Mouse (Mus musculus): Measurements from ENCODE around the gene Tnfrsf12a. TPM values are rescaled to one million over a fixed set of nuclear protein-coding genes. Genes with fewer than 3 reads are reported as not detected.

Tnfrsf12a gene
- 100 to 1,000 TPM; 138 to 142 TPM for total RNA-seq (2021)

DNA sequence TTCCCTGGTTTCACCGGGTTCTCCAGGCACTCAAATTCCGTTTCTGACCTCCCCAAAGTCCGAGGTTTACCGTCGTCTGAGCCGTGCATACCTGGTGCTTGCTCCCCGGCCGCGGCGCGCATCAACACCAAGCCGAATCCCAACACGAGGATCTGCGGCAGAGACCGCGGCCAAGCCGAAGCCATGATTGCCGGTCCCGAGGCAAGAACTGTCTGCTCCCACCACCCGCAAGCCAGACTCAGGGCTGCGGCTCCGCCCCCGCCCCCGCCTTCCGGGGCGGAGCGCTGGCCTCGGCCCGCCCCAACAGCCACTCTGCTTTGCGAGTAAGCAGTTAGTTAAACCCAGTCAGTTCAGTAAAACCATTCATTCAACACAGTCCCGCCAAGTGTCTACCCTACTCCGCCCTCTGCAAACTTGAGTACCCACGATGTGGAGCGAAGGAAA, at the start of gene Tnfrsf12a:
TSS of gene Tnfrsf12a (minus strand) at position 233 of the 444 bp plus-strand sequence.
- intact Hi-C loops (cut with DNase I) = loop anchor here (1.0 kb wide), 1 partner anchor 22 kb away; no protein-coding TSS in a partner anchor

DNA sequence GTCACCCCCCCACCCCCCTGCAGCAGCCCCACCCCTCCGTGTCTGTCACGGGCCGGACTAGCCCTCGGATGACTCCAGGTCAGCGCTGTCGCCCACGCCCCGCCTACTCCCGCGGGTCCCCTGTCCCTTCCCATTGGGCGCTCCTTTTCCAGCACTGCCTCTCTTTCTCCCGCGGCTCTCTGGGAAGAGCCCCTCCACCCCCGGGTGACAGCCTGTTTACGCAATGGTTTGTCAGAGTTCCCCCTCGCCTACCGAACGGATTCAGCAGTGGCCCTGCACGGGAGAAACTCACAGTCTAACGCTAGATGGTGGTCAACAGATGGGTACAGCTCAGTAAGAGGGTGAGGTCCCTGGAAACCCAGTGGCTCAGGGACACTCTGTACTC, 49.5 kb upstream of the Tnfrsf12a start:
- intact Hi-C loops (cut with DNase I) = no loop called here
- peak; percentile 87 to 88 for DNase-seq

More for the DNA sequence above, at the start of gene Tnfrsf12a:
- DNase-seq = peak; percentile 89 to 90

DNA sequence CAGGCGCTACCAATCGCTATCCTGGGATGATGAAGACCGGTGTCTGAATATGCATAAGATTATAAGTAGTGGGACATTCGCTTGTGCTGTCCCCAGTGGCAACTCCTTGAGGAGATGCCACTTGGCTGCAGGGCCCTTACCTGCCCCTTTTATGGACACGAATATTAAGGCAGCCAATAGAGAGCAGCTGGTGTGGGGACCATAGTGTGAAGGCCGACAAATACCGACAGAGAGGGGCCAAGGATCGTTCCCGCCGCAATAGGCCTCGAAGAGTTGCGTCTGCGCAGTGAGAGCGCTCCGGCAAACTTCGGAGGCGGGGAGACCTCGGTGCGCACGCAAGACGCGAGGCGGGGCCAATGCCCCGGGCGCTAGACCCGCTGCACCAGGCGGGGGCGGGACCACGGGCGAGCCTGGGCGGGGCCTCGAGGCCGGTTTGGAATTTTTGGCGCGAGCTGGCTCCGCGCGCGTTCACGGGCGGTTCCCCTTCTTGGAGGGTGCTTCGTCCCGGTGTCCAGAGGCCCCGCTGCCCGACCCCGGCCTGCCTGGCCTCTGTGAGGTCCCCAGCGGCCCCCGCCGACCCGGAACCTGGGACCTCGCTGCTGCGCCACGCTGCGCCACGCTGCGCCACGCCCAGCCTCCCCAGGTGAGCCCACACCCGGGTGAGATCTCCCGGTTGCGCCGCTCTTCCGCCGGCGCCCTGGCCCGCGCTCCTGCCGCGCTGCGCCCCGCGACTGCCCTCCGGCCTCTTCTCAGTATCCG, 48.9 kb upstream of the Tnfrsf12a start, which contains the start of gene Pkmyt1:
TSS of gene Pkmyt1 (plus strand) at position 338 of the 759 bp plus-strand sequence.
- intact Hi-C loops (cut with DNase I) = no loop called here
- DNase-seq = peak; percentile 96 to 97

DNA sequence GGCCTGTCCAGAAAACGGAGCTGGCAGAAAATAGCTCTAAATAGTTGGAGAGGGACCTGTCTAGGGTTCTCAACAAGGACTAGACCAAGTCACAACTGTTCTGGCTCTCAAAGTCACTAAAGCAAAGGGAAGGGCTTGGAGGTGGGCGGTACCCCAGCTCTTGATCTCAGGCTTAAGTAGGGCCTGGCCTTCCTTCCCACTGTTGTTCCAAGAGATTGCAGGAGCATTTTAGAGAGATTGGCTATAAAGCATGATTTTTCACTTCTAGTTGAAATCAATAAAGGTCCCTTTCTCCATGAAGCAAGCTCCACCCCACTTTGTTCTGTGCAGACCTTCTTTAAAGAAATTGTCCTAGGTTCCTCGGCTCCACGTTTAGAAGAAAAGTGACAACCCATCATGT, 48.2 kb upstream of the Tnfrsf12a start:
- intact Hi-C loops (cut with DNase I) = no loop called here
- no peak for DNase-seq

DNA sequence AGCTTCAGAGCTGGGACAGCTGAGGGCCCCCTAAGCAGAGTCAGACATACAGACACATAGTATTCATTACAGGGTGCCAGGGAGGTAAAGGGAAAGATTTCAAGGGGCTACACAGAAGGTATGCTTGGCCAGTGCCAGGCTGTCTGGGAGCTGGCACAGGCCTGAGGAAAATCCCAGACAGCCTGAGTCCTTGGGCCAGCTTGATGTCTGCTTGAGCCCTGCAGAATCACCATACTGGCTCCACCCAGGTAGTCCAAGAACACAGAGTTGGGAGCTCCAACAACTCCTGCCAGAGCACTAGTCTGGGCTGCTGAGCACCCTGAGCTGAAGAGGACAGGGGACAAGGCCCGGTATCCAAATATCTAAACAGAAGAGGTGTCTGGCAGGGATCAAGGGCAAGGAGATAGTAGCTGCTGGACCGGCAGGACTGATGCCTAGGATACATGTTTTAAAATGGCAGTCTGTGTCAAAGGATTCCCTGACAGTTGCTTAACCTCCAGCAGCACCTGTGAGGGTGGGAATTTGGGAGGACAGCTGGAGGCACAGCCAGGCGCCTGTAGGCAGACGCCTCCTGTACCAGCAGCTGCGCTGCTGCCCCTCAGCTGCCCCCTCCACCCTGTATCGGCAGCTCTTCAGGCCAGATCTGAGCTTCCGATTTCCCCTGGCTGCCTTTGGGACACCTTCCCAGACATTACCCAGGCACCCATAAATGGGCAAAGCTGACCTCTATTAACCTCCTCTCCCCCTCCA, 45.3 kb upstream of the Tnfrsf12a start, which contains the start of gene 1520401A03Rik:
TSS of gene 1520401A03Rik (minus strand) at position 408 of the 750 bp plus-strand sequence.
- intact Hi-C loops (cut with DNase I) = no loop called here
- DNase-seq = no peak

DNA sequence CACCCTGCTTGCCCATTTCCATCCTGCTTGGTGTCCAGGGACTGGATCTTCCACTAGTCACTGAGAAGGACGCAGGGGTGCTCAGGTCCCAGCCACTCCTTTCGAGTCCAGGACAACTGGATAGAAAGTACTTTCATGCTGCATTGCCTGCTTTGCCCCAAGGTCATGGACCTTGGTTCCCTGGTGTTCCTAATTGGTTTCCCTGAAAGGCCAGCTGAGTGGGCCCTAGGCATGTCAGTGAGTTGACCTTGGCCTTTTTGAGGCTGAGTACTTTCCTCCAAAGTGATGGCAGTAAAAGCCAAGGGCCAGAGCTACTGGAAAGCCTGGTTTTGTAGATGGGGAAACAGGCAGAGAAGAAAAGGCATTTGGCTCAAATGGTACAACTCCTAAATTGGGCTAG, 44.6 kb upstream of the Tnfrsf12a start:
- DNase-seq = no peak

DNA sequence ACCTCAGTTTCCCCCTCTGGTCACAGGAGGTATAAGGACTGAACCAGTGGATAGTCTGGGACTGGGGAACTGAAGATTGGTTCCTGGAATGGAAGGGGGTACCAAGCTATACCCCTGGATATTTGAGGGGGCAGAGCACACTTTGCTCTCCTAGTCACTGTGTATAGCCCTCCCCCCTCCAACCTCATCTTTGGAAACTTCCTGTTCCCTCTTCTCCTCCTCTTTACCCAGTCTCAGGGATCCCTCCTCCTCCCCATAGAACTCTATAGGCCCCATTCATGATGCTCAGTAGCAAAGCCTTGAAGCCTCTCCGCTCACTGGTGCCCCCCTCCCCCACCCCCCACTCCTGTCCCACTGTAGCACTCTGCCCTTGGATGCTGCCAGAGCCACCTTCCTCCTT, 42.2 kb upstream of the Tnfrsf12a start:
- intact Hi-C loops (cut with DNase I) = no loop called here
- no peak for DNase-seq

More for the DNA sequence above, 44.6 kb upstream of the Tnfrsf12a start:
- intact Hi-C loops (cut with DNase I) = no loop called here

DNA sequence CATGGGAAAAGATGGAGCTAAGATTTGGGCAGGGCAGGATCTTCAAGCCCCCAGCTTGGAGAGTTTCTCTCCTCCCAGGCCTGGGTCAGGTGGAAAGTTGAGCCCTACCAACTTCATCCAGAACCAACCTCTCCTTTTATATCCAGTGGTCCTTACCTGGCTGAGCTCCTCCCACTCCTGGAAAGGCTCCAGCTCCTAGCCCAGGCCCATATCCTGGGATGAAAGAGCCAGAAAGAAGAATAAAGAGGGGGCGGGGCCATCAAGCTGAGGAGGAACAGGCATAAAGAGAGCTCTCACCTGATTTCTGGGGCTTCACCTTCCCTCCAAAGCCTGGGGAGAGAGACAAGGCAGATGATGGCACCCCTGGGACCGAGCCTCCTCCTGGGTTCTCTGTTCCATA, 39.7 kb upstream of the Tnfrsf12a start:
- no peak for DNase-seq
- intact Hi-C loops (cut with DNase I) = no loop called here

DNA sequence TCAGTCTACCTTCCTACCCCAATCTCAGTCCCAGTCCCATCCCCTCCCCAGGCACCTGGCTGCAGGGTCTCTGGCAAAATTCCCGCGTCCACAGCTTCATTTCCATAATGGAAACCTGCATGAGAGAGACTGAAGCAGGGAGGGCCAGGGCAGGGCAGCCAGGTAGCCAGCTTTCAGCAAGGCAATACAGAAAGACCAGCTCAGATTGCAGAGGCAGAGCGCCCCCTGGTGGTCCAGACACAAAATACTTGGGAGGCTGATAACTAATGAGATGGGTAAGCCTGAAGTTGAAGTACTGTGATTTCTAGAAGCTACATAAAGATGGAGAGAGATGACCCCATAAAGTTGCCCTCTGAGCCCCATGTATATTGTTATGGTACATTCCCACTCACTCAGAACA, 28.9 kb upstream of the Tnfrsf12a start:
- DNase-seq = peak; percentile 75 to 83
- intact Hi-C loops (cut with DNase I) = loop anchor here (2.0 to 5.0 kb wide), 2 partner anchors 44 to 135 kb away; partner anchors contain the start of gene Bicdl2

DNA sequence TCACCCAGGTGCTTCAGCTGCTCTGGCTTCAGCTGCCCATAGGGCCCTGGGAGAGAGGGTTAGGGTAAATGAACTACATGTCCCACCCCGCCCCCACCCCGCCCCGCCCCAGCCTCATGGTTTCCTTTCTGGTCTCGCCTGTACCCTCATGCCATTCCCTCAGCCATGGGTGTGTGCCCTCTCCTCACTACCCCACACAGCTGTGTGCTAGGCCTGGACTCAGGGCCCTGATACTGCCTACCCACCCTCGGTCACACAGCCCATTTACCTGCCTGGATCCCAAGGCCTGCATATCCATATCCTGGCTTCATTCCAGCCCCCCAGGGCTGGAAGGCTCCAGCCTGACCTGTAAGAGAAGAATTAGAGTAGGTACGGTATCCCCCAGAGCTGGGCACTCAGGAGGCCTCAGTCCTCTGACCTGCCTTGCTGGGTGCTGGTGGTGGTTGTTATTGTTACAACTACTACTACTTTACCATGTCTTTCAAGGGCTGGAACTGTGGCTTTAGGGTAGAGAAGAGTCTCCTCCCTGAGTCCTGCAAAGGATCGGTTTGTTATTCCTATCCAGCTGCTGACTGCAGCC, 28.3 kb upstream of the Tnfrsf12a start:
- intact Hi-C loops (cut with DNase I) = loop anchor here (2.0 to 5.0 kb wide), 2 partner anchors 43 to 135 kb away; partner anchors contain the start of gene Bicdl2
- no peak for DNase-seq

DNA sequence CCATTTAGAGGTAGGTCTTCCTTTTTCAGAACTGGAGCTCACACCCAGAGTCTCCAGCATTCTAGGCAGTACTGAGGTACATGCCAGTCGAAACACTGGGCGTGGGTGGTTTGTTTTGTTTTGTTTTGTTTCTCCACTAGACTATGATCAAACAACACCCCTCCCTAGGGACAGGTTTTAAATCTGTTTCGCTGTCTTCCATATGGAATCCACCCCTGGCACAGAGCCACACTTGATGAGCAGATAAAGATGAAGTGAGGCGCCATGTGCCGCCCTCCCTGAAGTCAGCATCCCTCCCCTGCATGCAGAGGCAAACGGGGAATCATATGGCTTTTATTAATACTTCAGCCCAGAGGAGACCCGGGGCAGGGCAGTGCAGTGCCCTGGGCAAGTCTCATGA, 27.5 kb upstream of the Tnfrsf12a start:
- intact Hi-C loops (cut with DNase I) = loop anchor here (5.0 kb wide), 1 partner anchor 42 kb away; the partner anchor contains the start of gene Bicdl2

DNA sequence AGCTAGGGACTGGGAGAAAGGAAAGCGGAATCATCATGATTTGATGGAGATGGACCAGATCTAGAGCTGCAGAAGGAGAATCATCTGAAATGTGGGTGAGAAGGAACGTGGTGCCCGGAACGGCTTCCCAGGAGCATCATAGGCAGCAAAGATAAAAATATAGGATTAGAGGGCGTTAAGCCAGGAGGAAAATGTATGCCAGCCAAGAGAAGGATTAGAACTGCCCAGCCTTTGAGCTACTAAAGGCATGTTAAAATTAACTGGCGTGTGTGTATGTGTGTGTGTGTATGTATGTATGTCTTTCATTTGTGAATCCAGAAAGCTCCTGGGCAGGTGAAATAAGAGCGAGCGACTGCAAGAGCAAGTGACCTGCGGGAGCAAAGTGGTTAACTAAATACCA, 26.0 kb upstream of the Tnfrsf12a start:
- DNase-seq = no peak
- intact Hi-C loops (cut with DNase I) = no loop called here

More for the DNA sequence above, 27.5 kb upstream of the Tnfrsf12a start:
- no peak for DNase-seq

DNA sequence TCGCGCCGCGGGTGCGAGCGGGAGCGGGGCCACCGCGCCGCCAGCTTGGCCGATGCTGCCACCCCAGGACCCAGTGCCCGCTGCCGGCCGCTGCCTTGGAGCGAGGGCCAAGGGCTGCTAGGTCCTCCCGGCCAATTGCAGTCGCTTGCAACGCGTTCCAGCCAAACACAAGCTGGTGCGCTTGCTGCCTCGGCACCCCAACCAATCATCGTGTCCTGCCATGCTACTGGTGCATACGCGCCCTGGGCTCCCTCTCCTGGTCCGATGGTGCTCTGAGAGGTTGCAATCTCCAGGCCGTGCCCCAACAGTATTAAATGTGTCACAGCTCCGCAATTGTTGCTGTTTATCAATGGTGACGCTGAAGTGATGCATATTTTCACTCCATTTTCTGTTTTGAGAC, 22.8 kb upstream of the Tnfrsf12a start:
- intact Hi-C loops (cut with DNase I) = no loop called here

DNA sequence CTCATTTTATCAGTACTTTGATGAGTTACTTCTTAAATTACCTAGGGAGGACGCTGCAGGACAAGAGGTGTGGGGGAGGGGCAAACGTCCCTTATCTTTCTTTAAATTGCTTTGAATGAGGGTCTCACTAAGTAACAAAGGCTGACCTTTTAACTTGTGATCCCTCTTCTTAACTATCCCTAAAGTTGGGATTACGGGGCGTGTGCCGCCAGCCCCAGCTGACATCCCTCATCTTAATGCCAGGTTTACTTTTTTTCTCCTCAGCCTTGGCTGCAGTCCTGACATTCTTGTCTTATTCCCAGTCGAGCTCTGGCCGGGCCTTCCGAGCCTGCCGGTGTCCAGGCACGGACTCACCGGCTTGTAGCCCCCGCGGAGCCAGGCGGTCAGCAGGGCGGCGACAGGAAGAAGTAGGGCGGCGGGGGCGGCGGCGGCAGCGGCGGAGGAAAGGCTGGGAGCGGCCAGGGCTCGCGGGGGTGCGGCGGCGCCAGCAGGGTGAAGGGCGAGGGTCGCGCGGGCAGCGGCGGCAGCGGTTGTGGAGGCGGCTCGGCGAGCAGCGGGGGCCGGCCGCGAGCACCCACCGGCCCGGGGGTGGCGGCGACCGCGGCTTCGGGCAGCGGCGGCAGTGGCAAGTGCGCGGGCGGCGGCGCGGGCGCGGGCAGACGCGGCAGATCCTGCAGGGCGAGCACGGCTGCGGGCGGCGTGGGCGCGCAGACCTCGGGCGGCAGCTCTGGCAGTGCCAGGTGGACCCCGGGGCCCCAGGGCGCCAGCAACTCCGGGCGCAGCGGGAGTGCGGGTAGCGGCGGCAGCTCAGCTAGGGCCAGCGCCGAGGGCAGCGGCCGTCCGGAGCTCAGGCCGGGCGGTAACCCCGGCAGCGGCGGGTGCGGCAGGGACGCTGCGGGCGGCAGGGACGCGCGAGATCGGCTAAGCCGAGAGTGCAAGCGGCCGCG, 22.1 kb upstream of the Tnfrsf12a start:
- intact Hi-C loops (cut with DNase I) = loop anchor here (1.0 kb wide), 1 partner anchor 22 kb away; the partner anchor contains the start of gene Tnfrsf12a
- peak; percentile 65 to 67 for DNase-seq

More for the DNA sequence above, 22.8 kb upstream of the Tnfrsf12a start:
- peak; percentile 92 to 94 for DNase-seq

DNA sequence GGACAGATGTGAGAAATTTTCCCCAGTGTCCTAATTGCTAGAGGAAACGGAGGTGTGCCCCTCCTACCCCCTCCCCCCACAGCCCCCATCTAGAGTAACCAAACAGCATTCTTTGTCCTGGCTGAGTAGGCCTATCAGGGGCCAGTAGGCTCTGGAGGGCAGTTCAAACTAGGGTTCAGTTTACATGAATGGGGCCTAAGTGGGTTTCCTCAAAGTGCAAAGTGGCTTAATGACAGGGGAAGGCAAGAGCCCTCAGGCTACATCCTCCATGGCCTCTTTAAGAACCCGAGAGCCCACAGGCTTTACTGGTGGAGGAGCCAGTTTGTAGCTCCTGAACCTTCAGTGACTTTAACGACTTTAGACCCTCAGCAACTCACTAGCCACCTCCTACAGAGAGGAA, 18.5 kb upstream of the Tnfrsf12a start:
- intact Hi-C loops (cut with DNase I) = no loop called here
- no peak for DNase-seq

DNA sequence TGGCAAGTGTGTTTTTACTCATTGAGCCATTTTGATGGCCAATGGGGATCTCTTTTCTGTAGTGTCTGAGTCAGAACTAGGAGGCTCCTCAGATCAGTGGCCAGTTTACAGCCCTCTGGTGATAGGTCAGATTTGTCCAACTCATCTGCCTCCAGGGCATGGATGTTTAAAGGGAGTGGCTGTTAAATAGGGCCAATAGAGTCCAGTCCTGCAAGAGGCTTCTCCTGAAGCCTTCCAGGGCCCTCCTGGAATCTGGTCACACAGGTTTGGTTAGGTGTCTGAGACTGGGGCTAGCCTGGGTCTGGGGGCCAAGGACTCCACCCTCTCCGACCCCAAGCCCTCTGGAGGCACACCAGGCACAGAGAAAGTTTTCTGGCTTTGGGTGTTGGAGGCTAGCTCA, 17.2 kb upstream of the Tnfrsf12a start:
- no peak for DNase-seq

DNA sequence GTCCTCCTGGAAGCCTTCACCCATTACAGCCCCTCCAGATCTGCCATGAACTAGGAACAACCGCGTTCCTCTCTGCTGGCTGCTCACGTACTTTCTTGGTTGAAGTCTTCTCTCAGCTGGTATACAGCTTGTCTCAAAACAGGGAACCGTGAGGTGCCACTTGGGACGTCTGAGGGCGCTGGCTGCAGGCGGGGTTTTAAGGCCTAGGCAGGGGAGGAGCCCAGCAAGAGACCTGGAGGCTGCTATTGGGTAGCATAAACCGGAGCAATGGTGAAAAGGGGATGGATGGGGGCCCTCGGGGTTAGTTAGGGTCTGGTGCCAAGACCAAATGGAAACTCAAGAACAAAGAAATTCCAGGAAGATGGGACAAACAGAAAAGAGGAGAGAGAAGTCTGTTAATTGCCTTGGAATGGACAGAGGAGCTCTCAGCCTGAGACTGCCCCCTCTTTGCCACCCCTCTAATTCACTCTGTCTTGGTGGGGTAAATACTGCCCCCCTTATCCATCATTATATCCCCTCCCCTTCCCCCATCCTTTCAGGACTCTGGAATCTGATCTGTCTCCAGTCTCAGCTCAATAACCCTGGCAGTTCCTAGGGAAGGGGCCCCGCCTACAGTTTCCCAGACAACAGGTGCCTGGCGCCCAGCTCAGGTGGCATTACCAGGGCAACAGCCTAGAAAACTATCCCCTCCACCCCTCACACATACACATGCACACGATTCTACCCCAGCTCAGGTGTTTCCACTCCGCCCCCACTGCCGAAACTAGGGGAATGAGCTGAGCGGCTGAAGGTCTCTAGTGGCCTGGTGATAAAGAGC, 6.8 kb upstream of the Tnfrsf12a start, which contains the start of gene Cldn9:
TSS of gene Cldn9 (minus strand) at position 171 of the 817 bp plus-strand sequence.
- intact Hi-C loops (cut with DNase I) = no loop called here
- DNase-seq = no peak

More for the DNA sequence above, 17.2 kb upstream of the Tnfrsf12a start:
- intact Hi-C loops (cut with DNase I) = no loop called here

DNA sequence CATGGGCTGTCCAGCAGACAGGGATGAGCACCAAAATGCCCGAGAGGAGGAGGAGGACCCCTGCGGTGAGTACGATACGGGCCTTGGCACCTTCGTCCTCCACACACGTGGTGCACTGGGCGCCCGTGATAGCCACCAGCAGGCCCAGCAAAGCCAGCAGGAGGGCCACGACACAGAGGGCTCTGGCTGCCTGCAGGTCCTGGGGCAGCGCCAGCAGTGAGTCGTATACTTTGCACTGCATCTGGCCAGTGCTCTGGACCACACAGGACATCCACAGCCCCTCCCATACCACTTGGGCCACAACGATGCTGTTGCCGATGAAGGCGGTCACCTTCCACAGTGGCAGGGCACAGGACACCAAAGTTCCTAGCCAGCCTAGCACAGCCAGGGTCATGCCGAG, 6.0 kb upstream of the Tnfrsf12a start:
- intact Hi-C loops (cut with DNase I) = no loop called here
- no peak for DNase-seq

DNA sequence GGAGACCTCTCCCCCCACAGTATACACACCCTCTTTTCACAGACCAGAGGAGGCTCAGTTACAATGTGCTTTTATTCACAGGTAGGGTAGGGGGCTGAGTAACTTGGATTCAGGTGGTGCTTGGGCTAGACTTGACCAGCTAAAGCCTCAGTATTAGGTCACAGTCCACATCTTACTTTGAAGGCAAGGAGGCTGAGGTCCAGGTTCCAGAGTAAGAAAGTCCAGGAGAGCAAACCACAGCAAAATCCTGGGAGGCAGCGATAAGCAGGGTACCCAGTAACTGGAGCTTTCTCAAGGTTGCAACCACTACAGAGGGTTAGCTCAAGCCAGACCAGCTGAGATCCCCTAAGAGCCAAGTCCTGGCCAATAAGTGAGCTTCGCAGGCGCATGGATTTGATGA, 5.3 kb upstream of the Tnfrsf12a start:
- intact Hi-C loops (cut with DNase I) = no loop called here
- DNase-seq = no peak
